Mouse (Mus musculus) adrenal gland (tissue): ENCODE data around the gene Capn15.

Experiments
- intact Hi-C: fragments of 180-260 bp; cut with DNase I; formaldehyde crosslinking; loops from one replicate; pipeline ENCODE4 v1.15.1; 2025
- long read RNA-seq, 2 experiments: library from polyadenylated mRNA; unstranded; transcript quantifications; one replicate each; pipeline ENCODE4 v2.0.0; 2020; ENCODE audit warnings: borderline replicate concordance in 1 of 2; ENCODE audit not compliant: insufficient replicate concordance in 1 of 2

Capn15 gene
- long read RNA-seq, experiment 1, partial matches to known transcripts: 7 of 9 reads
- long read RNA-seq, experiment 1, other reads (novel, unspliced or antisense): 2 of 9 reads
- long read RNA-seq, experiment 2, partial matches to known transcripts: 8 of 14 reads
- long read RNA-seq, experiment 2, other reads (novel, unspliced or antisense): 6 of 14 reads

- intact Hi-C loops: loop anchor here (5.0 kb wide), 1 partner anchor 103 kb away; the partner anchor contains the start of gene Wfikkn1
Observed at GRCm38 (mm10) chr17:25985306-25986294, at the start of gene Capn15. Gene Capn15, minus strand, starts transcription at chr17:25985796.

GRCm38 (mm10) chr17:26032037-26032436 lies 46.4 kb upstream of the Capn15 start:
- intact Hi-C loops: no loop called here

GRCm38 (mm10) chr17:26031583-26031982 lies 46.0 kb upstream of the Capn15 start:
- intact Hi-C loops: no loop called here

GRCm38 (mm10) chr17:26028261-26028660 lies 42.7 kb upstream of the Capn15 start:
- intact Hi-C loops: no loop called here

- intact Hi-C loops: no loop called here
Observed at GRCm38 (mm10) chr17:26024674-26025073, 39.1 kb upstream of the Capn15 start.

GRCm38 (mm10) chr17:26023966-26024365 lies 38.4 kb upstream of the Capn15 start:
- intact Hi-C loops: no loop called here

GRCm38 (mm10) chr17:26023181-26023580 lies 37.6 kb upstream of the Capn15 start:
- intact Hi-C loops: no loop called here

GRCm38 (mm10) chr17:26021728-26022341 lies 36.2 kb upstream of the Capn15 start:
- intact Hi-C loops: no loop called here

- intact Hi-C loops: no loop called here
Observed at GRCm38 (mm10) chr17:26020848-26021347, 35.3 kb upstream of the Capn15 start.

GRCm38 (mm10) chr17:26018388-26018787 lies 32.8 kb upstream of the Capn15 start:
- intact Hi-C loops: no loop called here

GRCm38 (mm10) chr17:26017949-26018348 lies 32.4 kb upstream of the Capn15 start:
- intact Hi-C loops: no loop called here

GRCm38 (mm10) chr17:26017021-26017420 lies 31.4 kb upstream of the Capn15 start:
- intact Hi-C loops: no loop called here

- intact Hi-C loops: loop anchor here (5.0 kb wide), 1 partner anchor 121 kb away; no protein-coding TSS in a partner anchor
Observed at GRCm38 (mm10) chr17:26013711-26014110, 28.1 kb upstream of the Capn15 start.

- intact Hi-C loops: loop anchor here (5.0 kb wide), 1 partner anchor 120 kb away; no protein-coding TSS in a partner anchor
Observed at GRCm38 (mm10) chr17:26011841-26012460, 26.4 kb upstream of the Capn15 start.

GRCm38 (mm10) chr17:26009540-26009939 lies 23.9 kb upstream of the Capn15 start:
- intact Hi-C loops: no loop called here

GRCm38 (mm10) chr17:26008787-26009186 lies 23.2 kb upstream of the Capn15 start:
- intact Hi-C loops: no loop called here

- intact Hi-C loops: no loop called here
Observed at GRCm38 (mm10) chr17:26008331-26008730, 22.7 kb upstream of the Capn15 start.

- intact Hi-C loops: no loop called here
Observed at GRCm38 (mm10) chr17:26007646-26008045, 22.1 kb upstream of the Capn15 start.

GRCm38 (mm10) chr17:26005731-26006450 lies 20.3 kb upstream of the Capn15 start:
- intact Hi-C loops: no loop called here

- intact Hi-C loops: no loop called here
Observed at GRCm38 (mm10) chr17:26004711-26005110, 19.1 kb upstream of the Capn15 start.
